Mouse (Mus musculus) heart, adult 2 months (tissue): ENCODE data around the gene Olfr995. TPM values are rescaled to one million over a fixed set of nuclear protein-coding genes. Genes with fewer than 3 reads are reported as not detected.

ENCODE experiments used
- DNase-seq, 2 experiments: peaks; one replicate each; pipeline ENCODE4 v3.0.0; 2021
- H3K27ac ChIP-seq: fragments of 200-600 bp; 2 replicates; pipeline ENCODE4 v1.8.1; 2022
- H3K27me3 ChIP-seq: fragments of 200-500 bp; 2 replicates; pipeline ENCODE4 v1.6.1; 2012; ENCODE audit warnings: mild to moderate bottlenecking, low read length, inconsistent platforms, mixed read lengths; ENCODE audit not compliant: control insufficient read depth, insufficient read depth
- H3K36me3 ChIP-seq: fragments of 200-500 bp; 2 replicates; pipeline ENCODE4 v1.6.1; 2012; ENCODE audit warnings: low read length, inconsistent platforms; ENCODE audit not compliant: control insufficient read depth, insufficient read depth
- H3K4me1 ChIP-seq: fragments of 200-500 bp; 2 replicates; pipeline ENCODE4 v1.6.1; 2011; ENCODE audit warnings: low read length; ENCODE audit not compliant: control insufficient read depth, insufficient read depth
- H3K4me3 ChIP-seq: fragments of 200-600 bp; 2 replicates; pipeline ENCODE4 v1.8.1; 2022
- H3K79me2 ChIP-seq: fragments of 200-500 bp; replicated peaks from 2 replicates; pipeline ENCODE4 v1.6.1; 2012; ENCODE audit warnings: mild to moderate bottlenecking, inconsistent platforms, low read length, moderate library complexity, mixed read lengths; ENCODE audit not compliant: control insufficient read depth, insufficient read depth
- H3K9ac ChIP-seq: fragments of 200-500 bp; 2 replicates; pipeline ENCODE4 v1.6.1; 2012; ENCODE audit warnings: low read depth, mild to moderate bottlenecking, control low read depth, inconsistent platforms, low read length, mixed read lengths
- CTCF ChIP-seq: fragments of 200-600 bp; IDR thresholded peaks from 2 replicates; pipeline ENCODE4 v1.8.1; 2022; ENCODE audit warnings: antibody characterized with exemption, mild to moderate bottlenecking, moderate library complexity
- EP300 ChIP-seq: fragments of 200-500 bp; IDR thresholded peaks from 2 replicates; pipeline ENCODE4 v1.6.1; 2011; ENCODE audit warnings: low read depth, low read length, control low read depth; ENCODE audit not compliant: insufficient read depth
- POLR2A ChIP-seq: fragments of 200-500 bp; IDR thresholded peaks from 2 replicates; pipeline ENCODE4 v1.6.1; 2011; ENCODE audit warnings: mild to moderate bottlenecking, low read depth, low read length, control low read depth; ENCODE audit not compliant: insufficient read depth
- WGBS: fragments of 180-500 bp; shearing (Covaris S2); methylation state at CpG from one replicate; pipeline ENCODE4 v1.1.7; 2018; 5-methylcytosine and 5-hydroxymethylcytosine counted together
- intact Hi-C: fragments of 180-260 bp; cut with DNase I; formaldehyde crosslinking; loops from one replicate; pipeline ENCODE4 v1.15.1; 2025
- long read RNA-seq: library from polyadenylated mRNA; stranded (forward); transcript quantifications from one replicate; pipeline ENCODE4 v2.0.0, GENCODE M21; 2021
- polyA plus RNA-seq: library from polyadenylated mRNA; depleted of rRNA; stranded (reverse); fragments of >200 nt; gene quantifications from 2 replicates; pipeline ENCODE4 v1.2.3, GENCODE M21; 2012; rRNA removed
- total RNA-seq, 2 experiments: library from RNA; stranded (reverse); gene quantifications; 2 replicates each; pipeline ENCODE4 v1.2.3; 2021

Gene Olfr995
- total RNA-seq (not detected), polyA plus RNA-seq (not detected in 2 replicates)
- long read RNA-seq = 0 reads

DNA sequence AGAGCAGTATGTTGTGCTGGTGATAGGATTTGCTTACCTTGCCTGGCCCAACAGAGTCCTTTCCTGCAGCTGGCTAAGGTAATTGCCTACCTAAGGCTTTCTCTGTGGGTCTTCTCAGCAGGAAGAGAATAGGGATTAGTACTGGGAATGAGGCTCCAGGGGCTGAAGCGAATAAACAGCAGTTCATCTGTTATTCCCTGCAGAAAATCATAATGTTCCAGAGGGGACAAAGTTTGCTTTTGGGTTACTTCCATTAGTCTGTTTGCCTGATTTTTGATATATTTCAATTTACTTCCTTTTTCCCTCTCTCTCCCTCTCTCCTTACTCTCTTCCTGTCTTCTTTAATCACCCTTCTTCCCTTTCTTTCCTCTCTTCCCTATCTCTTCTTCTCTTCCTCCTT lies at the start of gene Olfr995:
Gene Olfr995, minus strand, starts transcription at position 101 of the 400 bp plus-strand sequence.
- H3K9ac ChIP-seq = no peak within 1 kb of the TSS
- TF ChIP-seq POLR2A = no peak
- no peak for TF ChIP-seq CTCF
- TF ChIP-seq EP300 = no peak
- intact Hi-C loops = no loop called here
- H3K27ac ChIP-seq = no peak within 1 kb of the TSS
- 38% methylated on average over 1 of the region's 1 CpGs for WGBS
- H3K36me3 ChIP-seq = no peaks in the 10 kb centered on the region
- DNase-seq = no peak
- no peaks in the 10 kb centered on the region for H3K27me3 ChIP-seq
- H3K79me2 ChIP-seq = no peaks in the 10 kb centered on the region
- no peaks in the 10 kb centered on the region for H3K4me1 ChIP-seq
- no peak within 1 kb of the TSS for H3K4me3 ChIP-seq

DNA sequence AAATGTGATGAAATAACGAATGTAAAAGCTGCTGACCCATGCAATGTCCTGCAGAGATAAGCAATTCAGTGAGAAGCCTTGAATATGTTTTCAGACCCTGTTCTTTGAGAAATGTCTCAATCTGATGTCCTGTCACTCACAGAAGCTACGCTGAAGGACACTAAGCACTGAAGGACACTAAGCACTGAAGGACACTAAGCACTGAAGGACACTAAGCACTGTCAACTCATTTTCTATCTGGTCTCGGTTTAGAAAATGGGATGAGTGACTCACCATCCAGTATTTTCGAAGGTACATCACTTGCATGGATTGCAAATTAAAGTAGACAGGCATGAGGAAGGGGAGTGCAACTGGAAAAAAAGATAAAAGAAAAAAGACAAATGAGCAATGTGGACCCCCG lies 47.0 kb upstream of the Olfr995 start:
- H3K9ac ChIP-seq = no peak overlapping the region
- no peak overlapping the region for H3K27ac ChIP-seq
- WGBS = 63% methylated on average over 5 of the region's 5 CpGs
- H3K4me1 ChIP-seq = no peaks in the 10 kb centered on the region
- TF ChIP-seq CTCF (no peak), EP300 (no peak), POLR2A (no peak)
- DNase-seq = no peak
- no peak overlapping the region for H3K4me3 ChIP-seq
- intact Hi-C loops = no loop called here
- H3K36me3 ChIP-seq = no peaks in the 10 kb centered on the region
- H3K79me2 ChIP-seq = no peaks in the 10 kb centered on the region
- no peaks in the 10 kb centered on the region for H3K27me3 ChIP-seq

DNA sequence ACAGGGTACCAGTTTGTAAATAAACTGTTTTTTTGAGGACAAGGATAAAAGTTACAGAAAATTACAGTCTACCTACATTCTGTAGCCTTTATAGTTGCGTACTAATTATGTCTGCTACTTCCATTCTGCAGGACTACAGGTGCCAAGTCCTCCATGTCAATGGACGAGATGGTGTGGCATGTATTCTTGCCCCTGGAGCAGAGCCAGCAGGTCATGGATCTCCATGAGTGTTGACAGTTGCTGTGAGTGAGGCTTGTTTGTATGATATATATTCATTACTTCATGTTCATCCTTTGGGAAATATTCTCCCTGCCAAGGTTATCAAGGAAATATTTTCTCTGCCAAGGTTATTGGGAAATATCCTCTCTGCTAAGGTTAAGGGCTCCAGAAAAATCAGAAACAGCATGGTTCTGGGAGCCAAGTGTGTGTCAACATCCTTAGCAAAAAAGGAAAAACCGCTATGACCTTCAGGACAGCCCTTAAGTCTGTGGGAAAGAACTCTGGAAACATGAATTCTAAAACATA lies 23.4 kb upstream of the Olfr995 start:
- H3K4me1 ChIP-seq = peaks cover 1% of the 10 kb centered on the region; the same call in 1 of the 2 replicates
- peak in 1 of 2 experiments; percentile 6 for DNase-seq
- 39% methylated on average over 3 of the region's 3 CpGs for WGBS
- TF ChIP-seq CTCF (no peak), POLR2A (no peak), EP300 (no peak)
- intact Hi-C loops = no loop called here
- no peak overlapping the region for H3K4me3 ChIP-seq
- no peaks in the 10 kb centered on the region for H3K79me2 ChIP-seq
- H3K9ac ChIP-seq = no peak overlapping the region
- no peaks in the 10 kb centered on the region for H3K27me3 ChIP-seq
- H3K27ac ChIP-seq = no peak overlapping the region
- H3K36me3 ChIP-seq = no peaks in the 10 kb centered on the region

DNA sequence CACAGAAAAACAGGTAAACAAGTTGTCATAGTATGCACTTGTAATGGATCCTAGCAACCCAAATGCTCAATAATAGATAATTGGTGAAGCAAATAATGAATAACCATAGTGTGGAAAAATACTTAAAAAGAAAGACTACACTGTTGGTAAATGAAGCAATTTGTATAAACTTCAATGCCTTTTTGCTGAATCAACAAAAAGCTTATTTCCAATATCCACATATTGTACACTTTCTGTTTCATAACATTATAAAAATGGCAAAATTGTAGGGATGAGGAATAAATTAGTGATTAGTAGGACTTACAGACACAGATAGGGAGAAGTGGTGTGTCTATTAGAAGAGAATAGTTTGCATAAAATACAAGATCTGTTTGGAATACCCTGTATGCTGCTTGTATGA lies 893 bp downstream of the Olfr995 start:
- TF ChIP-seq EP300 = no peak
- no peak for TF ChIP-seq POLR2A
- no peak for TF ChIP-seq CTCF
- no peak overlapping the region for H3K4me3 ChIP-seq
- no peaks in the 10 kb centered on the region for H3K36me3 ChIP-seq
- no peaks in the 10 kb centered on the region for H3K4me1 ChIP-seq
- intact Hi-C loops = no loop called here
- no peak overlapping the region for H3K27ac ChIP-seq
- DNase-seq = no peak
- H3K9ac ChIP-seq = no peak overlapping the region
- no peaks in the 10 kb centered on the region for H3K79me2 ChIP-seq
- no peaks in the 10 kb centered on the region for H3K27me3 ChIP-seq

DNA sequence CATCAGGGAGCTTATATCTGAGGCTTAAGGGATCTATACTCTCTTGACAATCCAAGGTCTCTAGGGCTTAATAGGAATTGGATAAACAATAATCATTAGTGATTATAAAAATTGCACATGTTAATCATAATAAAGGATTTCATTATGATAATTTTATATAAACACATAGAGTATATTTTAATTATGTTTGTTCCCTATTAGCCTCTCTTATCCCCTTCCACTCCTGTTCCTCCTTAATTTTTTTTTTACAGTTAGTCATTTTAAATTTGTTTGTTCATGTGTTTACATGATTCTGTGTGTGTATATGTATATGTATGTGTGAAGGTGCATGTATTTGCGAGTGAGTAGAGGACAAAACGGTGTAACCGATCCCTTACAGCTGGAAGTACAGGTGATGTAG lies 7.1 kb downstream of the Olfr995 start, which contains the start of gene Olfr994:
Gene Olfr994, minus strand, starts transcription at position 101 of the 400 bp plus-strand sequence.
- H3K79me2 ChIP-seq = no peaks in the 10 kb centered on the region
- no peak for DNase-seq
- intact Hi-C loops = no loop called here
- no peak within 1 kb of the TSS for H3K9ac ChIP-seq
- TF ChIP-seq POLR2A (no peak), CTCF (no peak), EP300 (no peak)
- no peak within 1 kb of the TSS for H3K27ac ChIP-seq
- H3K36me3 ChIP-seq = no peaks in the 10 kb centered on the region
- no peak within 1 kb of the TSS for H3K4me3 ChIP-seq
- no peaks in the 10 kb centered on the region for H3K27me3 ChIP-seq
- 91% methylated on average over 3 of the region's 3 CpGs for WGBS
- no peaks in the 10 kb centered on the region for H3K4me1 ChIP-seq

DNA sequence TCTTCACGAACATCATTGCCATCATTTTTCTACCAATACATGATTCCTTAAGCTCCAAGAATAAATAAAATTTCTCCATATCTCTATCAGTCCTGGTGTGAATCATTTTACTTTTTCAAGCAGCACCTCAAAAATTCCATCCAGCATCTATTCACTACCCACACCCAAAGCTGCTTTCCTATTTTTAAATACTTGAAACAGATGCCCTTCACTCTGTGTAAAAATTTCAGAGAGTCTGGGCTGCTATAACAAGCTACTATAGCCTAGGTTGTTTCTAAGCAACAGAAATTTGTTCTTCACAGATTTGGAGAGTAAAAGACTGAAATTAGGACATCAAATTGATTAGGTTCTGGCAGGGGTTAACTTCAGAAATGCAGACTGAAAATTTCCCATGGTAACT lies 17.5 kb downstream of the Olfr995 start:
- intact Hi-C loops = no loop called here
- Histone ChIP-seq H3K27me3 (no peaks in the 10 kb centered on the region), H3K9ac (no peak overlapping the region), H3K79me2 (no peaks in the 10 kb centered on the region), H3K4me3 (no peak overlapping the region), H3K36me3 (no peaks in the 10 kb centered on the region), H3K4me1 (no peaks in the 10 kb centered on the region), H3K27ac (no peak overlapping the region)
- TF ChIP-seq POLR2A (no peak), CTCF (no peak), EP300 (no peak)
- DNase-seq = no peak
- WGBS = 85% methylated on average over 1 of the region's 1 CpGs
